Mouse (Mus musculus): ENCODE measurements around the gene Pank3.

GRCm38 (mm10) chr11:35736817-35737216 lies 32.5 kb upstream of the Pank3 start:
- no peak for TF ChIP-seq USF1 (IDR thresholded peaks at IDR 0.05; ENCODE audit: low read depth, low read length)
- TF ChIP-seq CTCF (IDR thresholded peaks at IDR 0.05 in 2 of 3, conservative IDR thresholded peaks at IDR 0.05 in 1 of 3; ENCODE audit: control insufficient read depth in 1 of 3, insufficient read depth in 1 of 3, low read depth in 2 of 3, low read length in 3 of 3, poor library complexity in 1 of 3, severe bottlenecking in 1 of 3), result peak in 2 of 3 experiments; percentile 11 to 12; a peak in 2 of 6 replicates
- TF ChIP-seq EP300 (IDR thresholded peaks at IDR 0.05; ENCODE audit: low read depth in 1 of 2, low read length in 2 of 2), result no peak
- no peak for TF ChIP-seq TAL1 (IDR thresholded peaks at IDR 0.05; ENCODE audit: low read length)
- TF ChIP-seq POLR2AphosphoS5 (IDR thresholded peaks at IDR 0.05; ENCODE audit: borderline replicate concordance, low read depth, low read length), result no peak
- no peak for TF ChIP-seq RAD21 (IDR thresholded peaks at IDR 0.05; ENCODE audit: low read depth, low read length)
